Mouse (Mus musculus) testis, postnatal 14 days (tissue): ENCODE results near the gene Tmem269.

Source experiments
- DNase-seq: peaks from one replicate; pipeline ENCODE4 v3.0.0; 2021; ENCODE audit warnings: low spot score

The Tmem269 gene

DNA sequence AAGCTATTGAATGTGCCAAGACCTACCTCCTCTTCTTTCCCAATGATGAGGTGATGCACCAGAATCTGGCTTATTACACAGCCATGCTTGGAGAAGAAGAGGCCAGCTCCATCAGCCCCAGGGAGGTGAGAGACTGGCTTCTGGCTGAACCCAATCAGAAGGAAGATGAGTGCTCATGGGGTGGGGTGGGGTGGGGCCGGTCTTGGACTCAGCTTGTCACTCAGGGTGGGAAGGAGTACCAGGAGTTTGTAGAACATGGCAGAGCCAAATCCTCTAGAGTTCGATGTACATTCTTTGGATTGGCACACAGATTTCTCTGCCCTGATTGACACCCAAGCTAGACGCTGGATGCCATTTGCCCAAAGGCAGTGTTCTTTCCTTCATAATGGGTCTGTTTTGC, 20.6 kb upstream of the Tmem269 start:
- no peak for DNase-seq

DNA sequence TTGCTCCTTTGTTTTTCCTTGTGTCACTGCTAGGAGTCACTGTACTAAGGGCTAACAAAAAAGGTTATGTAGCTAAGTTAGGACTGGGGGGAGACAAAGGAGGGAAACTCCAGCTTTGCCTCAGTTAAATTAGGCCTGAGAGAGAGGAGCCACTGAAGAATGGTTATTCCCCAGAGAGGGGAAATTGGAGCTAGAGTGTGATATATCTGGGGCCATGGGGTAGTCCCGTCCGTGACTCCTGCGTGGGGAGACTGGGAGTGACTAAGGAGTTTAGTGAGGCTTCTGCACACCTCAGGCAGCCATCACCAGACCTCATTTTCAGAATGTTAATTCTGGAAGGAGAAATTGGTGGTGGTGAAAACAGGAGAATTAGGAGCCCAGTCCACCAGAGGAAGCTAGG, 16.3 kb upstream of the Tmem269 start:
- no peak for DNase-seq

DNA sequence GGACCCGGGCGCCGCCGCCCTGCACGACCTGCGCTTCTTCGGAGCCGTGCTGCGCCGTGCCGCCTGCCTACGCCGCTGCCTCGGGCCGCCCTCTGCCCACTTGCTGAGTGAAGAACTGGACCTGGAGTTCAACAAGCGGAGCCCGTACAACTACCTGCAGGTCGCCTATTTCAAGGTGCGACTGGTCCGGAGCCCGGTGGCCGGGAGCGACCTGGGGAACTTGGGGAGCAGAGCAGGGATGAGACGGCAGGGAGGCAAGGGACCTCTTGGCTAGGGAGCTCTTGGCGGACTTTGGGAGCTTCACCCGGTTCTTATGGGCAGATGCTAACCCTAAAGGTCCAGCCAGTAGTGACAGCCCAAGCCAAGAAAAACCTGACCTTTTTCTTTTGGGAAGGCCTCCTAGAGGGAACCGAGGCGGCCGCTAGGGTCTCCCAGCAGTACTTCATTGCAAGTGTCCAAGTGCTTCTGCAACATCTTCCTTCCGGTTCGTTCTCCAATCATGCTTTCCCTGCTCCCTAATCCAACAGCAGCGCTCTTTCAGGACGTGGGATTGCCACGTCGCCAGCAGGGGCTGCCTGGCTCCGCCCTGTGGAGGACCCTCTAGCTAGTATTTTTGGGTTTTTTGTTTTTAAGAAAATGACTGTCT, 15.4 kb upstream of the Tmem269 start:
- peak; percentile 48 for DNase-seq

DNA sequence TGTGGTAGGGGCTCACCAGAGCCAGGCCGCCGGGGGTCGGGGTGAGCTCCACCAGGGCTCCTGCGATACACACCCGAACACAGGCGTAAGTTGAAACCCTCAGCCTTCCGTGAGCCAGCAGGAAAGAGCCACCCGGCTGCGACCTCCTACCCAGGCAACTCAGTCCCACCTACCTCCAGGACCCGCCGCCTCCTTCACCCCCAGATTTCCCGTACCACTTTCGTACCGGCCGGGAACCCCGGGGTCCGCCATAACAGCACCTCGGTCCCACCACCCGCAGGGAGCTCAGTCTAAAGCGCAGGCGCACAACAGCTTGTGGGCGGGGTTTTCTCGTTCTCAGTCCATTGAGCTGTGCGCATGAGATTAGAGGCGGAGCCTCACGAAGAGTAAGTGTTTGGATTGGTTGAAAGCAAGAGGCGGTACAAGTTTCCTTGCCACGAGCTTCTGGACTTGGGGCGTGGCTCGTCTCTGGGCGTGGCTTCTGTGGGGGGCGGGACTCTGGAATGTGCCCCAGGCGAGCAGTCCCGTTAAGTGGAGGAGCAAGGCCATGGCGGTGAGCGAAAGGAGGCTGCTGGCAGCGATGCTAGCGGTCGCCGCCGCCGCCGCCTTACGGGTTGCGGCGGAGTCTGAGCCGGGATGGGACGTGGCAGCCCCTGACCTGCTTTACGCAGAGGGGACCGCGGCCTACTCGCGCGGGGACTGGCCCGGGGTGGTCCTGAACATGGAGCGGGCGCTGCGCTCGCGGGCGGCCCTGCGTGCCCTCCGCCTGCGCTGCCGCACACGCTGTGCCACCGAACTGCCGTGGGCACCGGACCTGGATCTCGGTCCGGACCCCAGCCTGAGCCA, 14.6 kb upstream of the Tmem269 start, which contains the start of the genes AU022252 and P3h1:
Gene AU022252, minus strand, starts transcription at position 303 of the 846 bp plus-strand sequence.
Gene P3h1, plus strand, starts transcription at position 506 of the 846 bp plus-strand sequence.
- peak; percentile 100 for DNase-seq

DNA sequence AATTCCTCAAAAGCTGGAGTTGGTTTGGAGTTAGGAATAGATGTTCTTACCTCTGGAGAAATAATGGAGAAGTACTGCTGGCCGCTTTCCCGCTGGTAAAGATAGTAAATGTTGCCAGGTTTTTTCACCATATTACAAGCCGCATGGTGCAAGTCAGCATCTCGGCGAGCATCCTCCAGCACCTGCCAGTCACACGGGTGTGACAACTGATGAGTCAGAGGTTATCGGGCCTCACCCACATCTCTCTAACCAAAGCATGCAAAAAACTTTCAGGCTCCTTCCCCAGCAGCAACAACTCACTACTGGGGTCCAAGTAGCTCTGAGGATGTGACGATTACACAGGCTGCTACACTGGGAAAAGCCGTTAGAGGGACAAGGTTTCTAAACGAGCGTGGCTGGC, 8.7 kb upstream of the Tmem269 start:
- DNase-seq, result no peak

DNA sequence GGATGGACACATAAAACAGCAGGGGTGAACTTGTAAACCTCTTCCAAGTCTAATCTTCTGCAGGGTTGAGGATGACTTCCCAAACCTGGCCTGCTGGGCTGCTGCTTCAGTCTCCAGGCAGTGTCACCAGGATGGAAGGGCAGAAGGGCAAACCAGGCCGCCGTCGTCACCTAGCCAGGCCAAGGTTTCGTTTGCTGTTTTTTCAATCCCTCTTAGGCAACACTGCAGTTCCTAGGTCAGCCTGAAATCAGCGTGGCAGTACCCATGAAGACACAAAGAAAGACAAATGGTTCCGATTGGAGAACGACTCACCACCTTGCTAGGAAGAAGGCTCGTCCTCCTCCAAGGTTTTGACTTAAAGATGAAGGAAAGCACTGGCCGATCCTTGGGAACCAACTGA, 7.7 kb upstream of the Tmem269 start:
- DNase-seq, result no peak

DNA sequence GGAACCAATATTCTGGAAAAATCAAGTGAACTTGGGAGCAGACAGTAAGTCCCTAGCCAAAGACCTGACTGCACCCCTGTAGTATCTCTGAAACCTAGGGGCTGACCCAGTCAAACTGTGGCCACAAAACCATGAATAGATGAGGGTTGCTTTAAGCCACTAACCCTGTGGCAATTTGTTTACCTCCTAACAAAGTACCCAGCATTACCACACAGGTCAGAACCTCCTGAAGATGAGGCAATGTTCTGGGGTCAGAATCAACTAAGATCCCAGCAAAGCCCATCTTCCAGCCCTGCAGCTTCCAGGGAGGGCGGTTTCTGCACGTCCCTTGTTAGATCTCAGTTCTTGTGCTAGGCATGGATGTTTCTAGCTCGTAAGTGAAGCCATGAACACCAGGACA, 6.5 kb upstream of the Tmem269 start:
- no peak for DNase-seq

DNA sequence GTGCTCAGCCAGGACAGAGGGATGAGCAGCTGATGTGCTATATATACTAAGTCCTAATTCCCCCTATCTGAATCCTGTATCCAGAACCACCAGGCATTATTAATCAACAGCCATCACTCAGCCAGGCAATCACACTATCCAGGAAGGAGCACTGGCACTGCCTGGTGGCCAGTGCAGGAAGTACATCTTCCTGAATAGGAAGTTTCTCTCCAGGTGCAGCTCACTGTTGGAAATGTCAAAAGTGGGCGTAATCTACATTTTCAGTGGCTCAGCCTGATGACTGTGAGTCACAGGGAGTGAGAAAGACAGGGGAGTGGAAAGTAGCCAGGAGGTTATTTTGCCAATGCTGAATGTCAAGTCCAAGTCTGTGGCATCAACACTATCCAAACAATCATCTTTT, 5.7 kb upstream of the Tmem269 start:
- no peak for DNase-seq

DNA sequence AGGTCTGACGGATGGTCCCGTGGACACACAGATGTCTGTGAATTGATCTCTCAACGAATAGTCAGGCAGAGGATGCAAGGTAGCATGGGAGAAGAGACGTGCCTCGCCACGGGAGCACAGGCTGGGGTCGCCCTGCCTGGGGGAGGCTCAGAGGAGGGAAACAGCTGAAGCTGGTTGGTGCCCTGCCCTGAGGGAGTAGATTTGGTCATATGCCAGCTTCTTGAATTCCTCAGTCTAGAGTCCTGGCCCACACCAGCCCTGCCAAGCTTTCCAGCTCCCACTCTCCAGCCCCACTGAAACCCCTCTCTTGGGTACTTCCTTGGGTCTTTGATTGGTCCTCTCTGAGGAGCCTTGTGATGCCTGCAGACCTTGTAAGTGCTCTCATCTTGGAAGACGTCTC, 1.4 kb downstream of the Tmem269 start:
- no peak for DNase-seq

DNA sequence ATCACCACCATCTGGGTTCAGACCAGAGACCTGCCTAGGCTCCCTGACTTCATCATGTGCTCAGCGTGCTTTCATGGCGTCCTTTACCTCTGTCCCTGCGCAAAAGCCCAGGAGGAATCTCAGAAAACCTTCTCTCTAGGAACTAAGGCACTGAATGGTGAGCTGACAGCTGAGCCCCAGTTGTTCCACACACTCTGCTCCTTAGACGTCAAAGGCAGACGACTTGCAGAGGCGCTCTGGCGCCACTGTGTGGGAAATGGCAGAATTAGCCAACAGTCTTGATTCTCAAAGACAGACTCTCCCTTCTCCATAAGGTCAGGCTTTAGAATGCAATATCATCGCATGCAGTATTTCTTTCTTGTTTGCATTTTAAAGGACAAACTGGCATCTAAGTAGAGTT, 13.3 kb downstream of the Tmem269 start:
- no peak for DNase-seq

DNA sequence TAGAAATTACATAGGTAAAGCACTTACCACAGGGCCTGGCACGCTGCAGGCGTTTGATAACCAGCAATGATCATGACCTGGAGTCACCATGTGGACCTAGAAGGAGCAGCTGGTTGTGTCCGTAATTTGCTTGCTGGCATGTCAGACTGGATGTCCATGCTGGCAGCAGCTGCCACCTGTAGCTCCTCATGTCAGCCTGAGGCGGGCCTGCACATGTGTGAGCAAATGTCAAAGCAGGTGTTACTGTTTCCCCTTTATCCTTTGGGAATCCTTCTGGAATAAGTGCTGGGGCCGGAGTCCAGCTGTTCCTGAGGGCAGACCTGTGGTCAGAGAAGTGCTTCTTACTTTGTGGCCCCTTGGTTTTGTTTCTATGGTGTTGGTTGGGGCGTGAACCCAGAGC, 19.9 kb downstream of the Tmem269 start:
- DNase-seq, result no peak

DNA sequence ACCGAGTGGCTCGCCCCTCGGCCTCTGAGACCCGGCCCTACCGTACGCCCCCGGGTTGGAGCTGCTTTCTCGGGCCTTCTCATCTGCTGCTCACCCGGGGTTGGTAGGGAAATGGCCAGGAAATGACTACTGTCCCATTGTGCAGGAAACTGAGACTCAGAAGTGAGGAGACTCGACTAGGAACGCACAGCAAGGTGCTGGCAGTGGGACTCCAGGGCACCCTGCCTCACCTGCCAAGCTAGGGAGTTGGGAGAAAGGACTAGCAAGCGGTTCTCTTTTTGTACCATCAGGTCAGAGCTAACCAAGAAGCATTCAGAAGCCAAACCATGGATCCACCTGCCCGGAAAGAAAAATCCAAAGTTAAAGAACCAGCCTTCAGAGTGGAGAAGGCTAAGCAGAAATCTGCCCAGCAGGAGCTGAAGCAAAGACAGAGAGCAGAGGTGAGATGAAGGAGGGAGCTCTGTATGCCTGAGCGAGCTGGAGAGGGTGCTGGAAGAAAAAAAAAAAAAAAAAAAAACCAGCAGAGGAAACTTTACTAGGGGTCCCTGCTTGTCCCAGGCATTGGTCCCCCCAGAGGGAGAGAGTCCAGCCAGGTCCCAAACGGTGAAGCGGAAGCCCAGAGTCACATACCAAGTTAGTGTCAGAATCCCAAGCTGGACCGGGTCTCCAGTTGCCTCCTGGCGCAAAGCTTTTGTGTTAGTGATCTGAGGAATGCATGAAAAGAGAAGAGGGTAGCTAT, 22.3 kb downstream of the Tmem269 start:
- DNase-seq, result no peak

DNA sequence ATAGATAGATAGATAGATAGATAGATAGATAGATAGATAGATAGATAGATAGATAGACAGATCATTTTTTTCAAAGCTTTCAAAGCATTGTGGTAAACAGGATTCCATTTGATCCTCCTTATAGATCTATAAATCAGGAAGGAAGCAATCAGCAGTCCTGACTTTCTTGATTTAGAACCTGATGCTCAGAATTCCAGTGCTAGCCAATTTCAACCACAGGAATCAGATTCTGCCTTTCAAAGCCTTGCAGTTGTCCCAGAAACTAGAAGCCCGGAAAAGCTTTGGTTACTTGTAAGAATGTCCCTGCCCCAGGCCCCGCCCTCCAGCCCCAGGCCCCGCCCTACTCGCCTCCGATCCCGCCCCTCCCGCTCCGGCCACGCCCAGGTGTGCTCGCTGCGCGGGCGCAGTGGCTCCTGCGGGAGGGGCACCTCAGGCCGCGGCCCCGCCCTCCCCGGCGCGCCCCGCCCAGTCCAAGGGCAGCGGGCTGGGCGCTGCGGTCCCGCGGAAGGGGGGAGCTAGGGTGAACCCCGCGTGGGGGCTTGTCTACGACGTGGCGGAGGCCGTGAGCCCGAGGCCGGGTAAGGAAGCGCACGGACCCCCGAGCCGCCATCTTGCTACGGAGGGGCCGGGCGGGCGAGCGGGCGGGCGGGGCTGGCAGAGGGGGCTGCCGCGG, 23.0 kb downstream of the Tmem269 start, which contains the start of gene Svbp:
Gene Svbp, plus strand, starts transcription at position 398 of the 673 bp plus-strand sequence.
- DNase-seq, result peak; percentile 90

DNA sequence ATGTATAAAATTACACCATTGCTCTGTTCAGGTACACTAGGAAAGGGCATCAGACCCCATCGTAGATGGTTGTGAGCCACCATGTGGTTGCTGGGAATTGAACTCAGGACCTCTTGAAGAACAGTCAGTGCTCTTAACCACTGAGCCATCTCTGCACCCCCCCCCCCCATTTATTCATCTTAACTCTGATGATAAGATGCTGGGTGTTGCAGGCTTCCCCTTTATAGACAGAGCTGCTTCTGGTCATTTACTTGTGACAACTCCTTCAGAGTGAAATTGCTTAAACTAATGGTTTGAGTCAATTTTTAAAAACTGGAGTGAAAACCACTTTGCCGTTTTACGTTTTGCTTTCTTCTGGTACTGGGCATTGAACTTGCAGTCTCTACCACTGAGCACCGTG, 25.3 kb downstream of the Tmem269 start:
- DNase-seq, result no peak

DNA sequence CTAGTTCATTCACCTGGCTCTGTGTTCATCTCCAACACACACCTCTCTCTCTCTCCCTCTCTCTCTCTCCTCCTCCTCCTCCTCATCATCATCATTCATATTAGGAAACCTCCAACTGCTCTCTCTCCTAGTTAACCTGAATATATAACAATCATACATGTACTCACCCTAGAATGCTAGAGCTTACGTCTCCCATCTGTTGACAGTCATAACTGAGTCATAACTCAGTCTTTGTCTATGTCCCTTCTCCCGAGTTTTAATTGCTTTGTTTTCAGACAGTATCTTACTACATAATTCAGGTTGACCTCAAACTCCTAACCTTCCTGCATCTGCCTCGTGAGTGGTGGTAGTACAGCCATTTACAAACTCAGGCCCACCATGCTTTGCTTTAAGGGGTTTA, 26.7 kb downstream of the Tmem269 start:
- no peak for DNase-seq

DNA sequence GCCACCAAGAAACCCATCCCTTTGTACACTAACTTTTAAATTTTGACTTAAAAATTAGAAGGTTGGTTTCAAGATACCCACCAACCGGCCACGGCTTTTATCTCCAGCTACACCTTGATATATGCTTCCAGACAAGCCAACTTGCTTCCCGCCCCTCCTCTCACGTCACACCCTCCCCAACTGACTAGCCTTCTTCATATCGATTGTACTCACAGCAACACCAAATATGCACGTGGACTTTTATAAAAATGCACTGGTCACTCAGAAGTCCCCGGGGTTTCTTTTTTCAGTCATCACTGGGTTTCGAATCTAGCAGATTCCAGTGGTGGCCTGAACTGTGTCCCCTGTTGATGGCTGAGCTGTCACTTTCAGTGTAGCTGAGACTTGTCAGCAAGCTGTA, 27.4 kb downstream of the Tmem269 start:
- no peak for DNase-seq

DNA sequence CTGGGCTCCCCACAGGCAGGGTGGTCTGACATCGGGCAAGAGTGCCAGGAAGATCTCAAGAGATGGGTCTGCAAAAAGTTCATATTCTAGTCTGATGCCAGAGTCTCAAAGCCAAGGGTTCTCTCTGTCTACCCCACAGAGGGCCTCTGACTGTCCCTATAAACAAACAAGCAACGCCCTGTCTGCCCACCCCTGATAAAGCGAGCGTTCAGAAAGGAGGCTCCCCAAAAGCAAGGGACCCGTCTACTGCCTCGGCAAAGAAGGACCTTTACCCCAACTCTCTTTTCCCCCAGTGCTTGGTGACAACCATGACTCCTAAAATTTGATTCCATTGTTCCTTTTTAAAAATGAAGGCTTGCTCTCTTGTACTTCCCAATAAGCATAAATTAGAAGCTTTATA, 28.2 kb downstream of the Tmem269 start, which contains the start of gene Ermap:
Gene Ermap, minus strand, starts transcription at position 148 of the 400 bp plus-strand sequence.
- DNase-seq, result no peak

DNA sequence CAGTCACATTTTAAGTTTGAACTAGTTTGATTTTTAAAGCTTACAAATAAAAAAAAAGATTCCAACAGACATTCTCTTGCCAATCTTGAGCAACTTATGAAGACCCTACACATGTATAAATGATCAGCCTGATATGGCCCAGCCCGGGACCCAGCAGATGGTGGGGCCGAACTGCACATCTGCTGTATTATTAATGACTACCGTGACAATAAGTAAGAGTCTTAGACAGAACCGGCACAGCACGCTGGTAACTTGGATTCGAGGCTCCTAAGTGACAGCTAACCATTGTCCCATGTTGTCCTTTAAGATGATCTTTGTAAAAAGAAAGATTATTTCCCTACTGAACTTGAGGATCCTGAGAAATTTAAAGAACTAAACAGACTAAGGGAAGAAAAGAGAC, 28.6 kb downstream of the Tmem269 start:
- no peak for DNase-seq

DNA sequence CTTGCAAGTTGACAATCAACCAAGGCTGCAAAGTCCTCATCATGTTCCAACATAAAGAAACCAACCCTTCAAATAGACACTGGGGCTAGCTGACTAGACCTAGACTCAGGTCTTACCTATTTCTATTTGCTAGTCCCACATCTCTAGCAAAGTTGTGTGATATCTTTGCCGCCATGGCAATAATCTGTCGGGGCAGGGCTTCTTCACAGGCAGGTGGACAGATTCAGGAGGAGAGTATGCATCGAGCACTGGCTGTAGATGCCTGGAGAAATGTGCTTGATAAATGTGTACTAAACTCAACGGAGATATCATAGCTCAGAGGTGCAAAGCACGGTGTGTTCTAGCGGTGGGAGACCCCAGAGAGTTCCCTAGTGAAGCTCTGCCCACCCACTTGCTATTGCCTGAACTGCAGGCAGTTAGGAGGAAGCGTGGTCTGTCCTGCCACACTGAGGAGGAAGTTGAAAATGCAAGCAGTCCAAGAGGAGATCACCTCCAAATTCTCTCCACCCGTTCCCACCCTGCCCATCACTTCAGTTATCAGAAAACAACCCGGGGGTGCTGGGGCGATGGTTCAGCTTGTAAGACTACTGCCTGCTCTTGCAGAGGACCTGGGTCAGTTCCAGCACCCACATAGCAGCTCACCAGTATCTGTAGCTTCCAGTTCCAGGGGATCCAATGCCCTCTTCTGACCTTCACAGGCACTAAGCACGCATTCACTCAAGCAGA, 29.8 kb downstream of the Tmem269 start:
- DNase-seq, result no peak

DNA sequence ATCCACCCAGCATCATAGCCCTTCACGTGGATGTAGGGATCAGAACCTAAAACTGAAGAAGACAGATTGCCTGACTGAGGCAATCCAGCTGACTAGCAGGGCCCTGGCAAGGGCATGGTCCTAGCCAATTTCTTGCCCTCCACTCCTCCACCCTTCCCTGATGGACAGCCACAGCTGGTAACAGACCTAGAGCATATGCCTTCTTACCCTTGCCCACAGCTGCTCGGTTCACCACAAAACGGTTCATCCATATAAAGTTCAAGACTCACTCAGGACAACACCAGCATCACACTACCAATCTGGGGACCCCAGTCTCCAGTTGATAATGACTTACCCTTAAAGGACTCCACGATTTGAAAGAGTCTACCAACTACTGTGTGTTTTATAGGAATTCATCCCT, 32.2 kb downstream of the Tmem269 start:
- DNase-seq, result no peak

DNA sequence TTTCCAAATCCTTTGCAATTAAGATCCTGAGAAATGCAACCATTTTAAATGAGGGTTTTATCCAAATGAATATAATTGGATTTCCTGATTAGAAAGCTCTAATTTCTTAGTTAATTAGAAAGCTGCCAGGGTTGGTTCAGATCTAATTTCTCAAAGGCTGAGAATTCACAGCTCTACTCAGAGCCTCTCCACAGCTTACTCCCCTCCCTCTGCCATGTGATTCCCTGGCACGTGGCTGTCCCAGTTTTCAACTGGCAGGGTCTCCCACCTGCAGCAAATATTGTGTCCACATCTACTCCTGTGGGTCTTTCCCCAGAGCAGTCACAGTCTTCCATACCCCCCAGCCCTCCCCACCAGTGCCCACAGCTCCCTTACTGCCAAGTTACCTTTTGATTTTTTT, 34.5 kb downstream of the Tmem269 start:
- DNase-seq, result no peak
